Mouse (Mus musculus): ENCODE measurements around the gene Neurog3. TPM values are rescaled to one million over a fixed set of nuclear protein-coding genes. Genes with fewer than 3 reads are reported as not detected.
A peak's percentile ranks its signal among the peaks of the same experiment; 100 is the strongest.

The Neurog3 gene
- total and polyA plus RNA-seq, 3 experiments = not detected

- TF ChIP-seq GABPA (IDR thresholded peaks at IDR 0.05; ENCODE audit: low read depth, low read length) (no peak), JUND (IDR thresholded peaks at IDR 0.05; ENCODE audit: low read depth, low read length) (no peak), MXI1 (IDR thresholded peaks at IDR 0.05; ENCODE audit: low read depth, low read length) (0 out of 2 replicates have a peak, but pooled peaks have one; percentile 20), TBP (IDR thresholded peaks at IDR 0.05; ENCODE audit: low read depth, low read length) (no peak), ZC3H11A (IDR thresholded peaks at IDR 0.05; ENCODE audit: low read depth, low read length) (peak; percentile 70), USF2 (IDR thresholded peaks at IDR 0.05; ENCODE audit: borderline replicate concordance in 1 of 2, insufficient read depth in 1 of 2, low read depth in 1 of 2, low read length in 2 of 2) (no peak), ELF1 (IDR thresholded peaks at IDR 0.05; ENCODE audit: low read depth, low read length) (no peak), UBTF (IDR thresholded peaks at IDR 0.05; ENCODE audit: borderline replicate concordance, insufficient read depth, low read depth, low read length) (no peak), POLR2AphosphoS5 (IDR thresholded peaks at IDR 0.05; ENCODE audit: borderline replicate concordance, low read depth, low read length) (no peak), RAD21 (IDR thresholded peaks at IDR 0.05; ENCODE audit: low read depth, low read length) (peak; percentile 76)
These were observed 27.9 kb upstream of the Neurog3 start (continued) for GRCm38 (mm10) chr10:62104835-62105576.

GRCm38 (mm10) chr10:62107048-62107447, 25.8 kb upstream of the Neurog3 start:
- Histone ChIP-seq H3K9ac (ENCODE audit: control insufficient read depth, low read depth, low read length, poor library complexity, severe bottlenecking) (no peak overlapping the region), H3K4me1 (ENCODE audit: control insufficient read depth in 1 of 2, insufficient read depth in 2 of 2, low read length in 2 of 2) (peaks cover 0 to 3% of the 10 kb centered on the region in 2 experiments; a peak in 1 of 4 replicates), H3K36me3 (ENCODE audit: control insufficient read depth in 1 of 2, insufficient read depth in 2 of 2, low read length in 2 of 2) (no peaks in the 10 kb centered on the region), H3K79me2 (ENCODE audit: control insufficient read depth, insufficient read depth, low read length, poor library complexity) (no peaks in the 10 kb centered on the region; the same call in 1 of the 2 replicates), H3K27me3 (ENCODE audit: control insufficient read depth in 1 of 2, insufficient read depth in 2 of 2, low read length in 2 of 2) (no peaks in the 10 kb centered on the region), H3K4me3 (ENCODE audit: control insufficient read depth in 1 of 2, insufficient read depth in 1 of 2, low read depth in 2 of 2, low read length in 2 of 2) (no peak overlapping the region), H3K9me3 (replicated peaks; ENCODE audit: insufficient read depth, low read length) (no peaks in the 10 kb centered on the region), H3K27ac (ENCODE audit: control insufficient read depth, low read depth, low read length) (no peak overlapping the region)
- no peak for DNase-seq (ENCODE audit: low read depth, low spot score)
- no peak for TF ChIP-seq TAL1 (IDR thresholded peaks at IDR 0.05; ENCODE audit: low read length)

- DNase-seq (ENCODE audit: low read depth, low spot score) = peak; percentile 82
- peak overlapping the region; percentile 64 to 94 for H3K4me3 ChIP-seq (ENCODE audit: control insufficient read depth in 1 of 2, insufficient read depth in 1 of 2, low read depth in 2 of 2, low read length in 2 of 2)
- no peaks in the 10 kb centered on the region; the same call in 1 of the 2 replicates for H3K79me2 ChIP-seq (ENCODE audit: control insufficient read depth, insufficient read depth, low read length, poor library complexity)
- peaks cover 0 to 3% of the 10 kb centered on the region in 2 experiments; a peak in 1 of 4 replicates for H3K4me1 ChIP-seq (ENCODE audit: control insufficient read depth in 1 of 2, insufficient read depth in 2 of 2, low read length in 2 of 2)
- peak overlapping the region; percentile 79 for H3K9ac ChIP-seq (ENCODE audit: control insufficient read depth, low read depth, low read length, poor library complexity, severe bottlenecking)
- H3K27ac ChIP-seq (ENCODE audit: control insufficient read depth, low read depth, low read length) = no peak overlapping the region
- no peaks in the 10 kb centered on the region for H3K36me3 ChIP-seq (ENCODE audit: control insufficient read depth in 1 of 2, insufficient read depth in 2 of 2, low read length in 2 of 2)
- H3K9me3 ChIP-seq (replicated peaks; ENCODE audit: insufficient read depth, low read length) = no peaks in the 10 kb centered on the region
- H3K27me3 ChIP-seq (ENCODE audit: control insufficient read depth in 1 of 2, insufficient read depth in 2 of 2, low read length in 2 of 2) = no peaks in the 10 kb centered on the region
- TF ChIP-seq JUND (IDR thresholded peaks at IDR 0.05; ENCODE audit: low read depth, low read length) (no peak), POLR2AphosphoS5 (IDR thresholded peaks at IDR 0.05; ENCODE audit: borderline replicate concordance, low read depth, low read length) (no peak), CTCF (IDR thresholded peaks at IDR 0.05 in 2 of 3, conservative IDR thresholded peaks at IDR 0.05 in 1 of 3; ENCODE audit: control insufficient read depth in 1 of 3, insufficient read depth in 1 of 3, low read depth in 2 of 3, low read length in 3 of 3, poor library complexity in 1 of 3, severe bottlenecking in 1 of 3) (peak; percentile 54 to 95 (median 79); a peak in 5 of 6 replicates), KAT2A (conservative IDR thresholded peaks at IDR 0.05; ENCODE audit: low read depth, low read length) (no peak), E2F4 (IDR thresholded peaks at IDR 0.05; ENCODE audit: borderline replicate concordance, low read depth, low read length) (no peak), ZC3H11A (IDR thresholded peaks at IDR 0.05; ENCODE audit: low read depth, low read length) (no peak), MAZ (IDR thresholded peaks at IDR 0.05; ENCODE audit: low read depth, low read length) (peak; percentile 43; the same call in 1 of the 2 replicates), ZMIZ1 (IDR thresholded peaks at IDR 0.05; ENCODE audit: low read depth, low read length) (no peak), RCOR1 (IDR thresholded peaks at IDR 0.05; ENCODE audit: low read depth, low read length) (no peak), ZKSCAN1 (IDR thresholded peaks at IDR 0.05; ENCODE audit: low read depth, low read length) (no peak), POLR2AphosphoS2 (IDR thresholded peaks at IDR 0.05; ENCODE audit: low read length) (no peak), SMC3 (IDR thresholded peaks at IDR 0.05; ENCODE audit: low read depth, low read length) (peak; percentile 50), MXI1 (IDR thresholded peaks at IDR 0.05; ENCODE audit: low read depth, low read length) (peak; percentile 31; the same call in 1 of the 2 replicates), POLR2A (IDR thresholded peaks at IDR 0.05; ENCODE audit: control insufficient read depth in 1 of 2, insufficient read depth in 1 of 2, low read depth in 1 of 2, low read length in 2 of 2, poor library complexity in 1 of 2) (peak; percentile 39 to 44; a peak in 1 of 4 replicates), GATA1 (IDR thresholded peaks at IDR 0.05; ENCODE audit: low read depth, low read length) (no peak), MAX (IDR thresholded peaks at IDR 0.05; ENCODE audit: low read length) (no peak), MYB (IDR thresholded peaks at IDR 0.05; ENCODE audit: low read depth, low read length) (no peak), ZNF384 (IDR thresholded peaks at IDR 0.05; ENCODE audit: low read depth, low read length) (no peak), GABPA (IDR thresholded peaks at IDR 0.05; ENCODE audit: low read depth, low read length) (no peak), TCF12 (IDR thresholded peaks at IDR 0.05; ENCODE audit: low read depth, low read length) (no peak)
These were observed 22.2 kb upstream of the Neurog3 start for GRCm38 (mm10) chr10:62110504-62111206.

Data from MEL (cell line).